Mouse (Mus musculus) lung, postnatal 0 days (tissue): ENCODE measurements at regions not wholly inside any gene's neighbourhood (a gene's known extent, or its start where the extent isn't known, plus 50 kb on each side); places are given as distances from the start of the nearest gene placed in this dataset.

Experiments used
- CTCF ChIP-seq: IDR thresholded peaks from 2 replicates; pipeline ENCODE4 v1.5.1; 2016; ENCODE audit warnings: antibody characterized with exemption, mild to moderate bottlenecking
- EP300 ChIP-seq: IDR thresholded peaks from 2 replicates; pipeline ENCODE4 v1.6.1; 2016; ENCODE audit warnings: antibody characterized with exemption, mild to moderate bottlenecking, control low read depth

DNA sequence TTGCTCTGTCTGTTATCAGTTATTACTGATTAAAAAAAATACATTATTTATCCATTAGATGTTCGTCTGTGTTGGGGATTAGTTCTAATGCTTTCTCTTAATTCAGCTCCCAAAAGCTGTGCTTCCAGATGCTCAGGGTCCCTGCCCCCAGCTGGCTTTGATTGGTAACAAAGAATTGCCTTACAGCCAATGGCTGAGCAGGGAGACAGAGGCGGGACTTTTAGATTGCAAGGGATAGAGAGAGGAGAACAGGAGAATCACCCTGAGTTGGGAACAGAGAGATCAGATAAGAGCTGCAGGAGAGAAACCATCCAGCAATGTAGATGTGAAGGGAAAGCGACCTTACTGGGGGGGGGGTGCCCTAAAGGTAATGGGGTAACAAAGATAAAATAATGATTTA lies 266.4 kb downstream of the Igsf11 start:
- TF ChIP-seq CTCF = no peak
- TF ChIP-seq EP300 = no peak
